Mouse (Mus musculus) urinary bladder, postnatal 10 days (tissue): ENCODE data around the gene Usp7.
"Not testable (repeated sequence)": the region's sequence is repeated elsewhere in the genome, so short reads cannot be mapped to it uniquely, and the experiment has no call there.

Source experiments
- DNase-seq: peaks from one replicate; pipeline ENCODE4 v3.0.0; 2022; ENCODE audit warnings: low spot score

The Usp7 gene

GRCm38 (mm10) chr16:8783198-8783913, 8.8 kb downstream of the Usp7 start:
- no peak for DNase-seq

GRCm38 (mm10) chr16:8781660-8782059, 10.4 kb downstream of the Usp7 start:
- no peak for DNase-seq

GRCm38 (mm10) chr16:8781191-8781590, 10.9 kb downstream of the Usp7 start:
- no peak for DNase-seq

GRCm38 (mm10) chr16:8780187-8780586, 11.9 kb downstream of the Usp7 start:
- no peak for DNase-seq

- DNase-seq, result no peak
Measured at GRCm38 (mm10) chr16:8778697-8779096, 13.4 kb downstream of the Usp7 start.

GRCm38 (mm10) chr16:8777202-8777601, 14.9 kb downstream of the Usp7 start:
- DNase-seq, result no peak

- no peak for DNase-seq
Measured at GRCm38 (mm10) chr16:8776634-8777033, 15.5 kb downstream of the Usp7 start.

- DNase-seq, result no peak
Measured at GRCm38 (mm10) chr16:8771086-8771485, 21.0 kb downstream of the Usp7 start.

GRCm38 (mm10) chr16:8770342-8770741, 21.8 kb downstream of the Usp7 start:
- DNase-seq, result not testable (repeated sequence)

- DNase-seq, result no peak
Measured at GRCm38 (mm10) chr16:8769466-8769865, 22.6 kb downstream of the Usp7 start.

GRCm38 (mm10) chr16:8769065-8769464, 23.0 kb downstream of the Usp7 start:
- no peak for DNase-seq

- no peak for DNase-seq
Measured at GRCm38 (mm10) chr16:8768588-8768987, 23.5 kb downstream of the Usp7 start.

- no peak for DNase-seq
Measured at GRCm38 (mm10) chr16:8768071-8768470, 24.0 kb downstream of the Usp7 start.

- no peak for DNase-seq
Measured at GRCm38 (mm10) chr16:8767133-8768052, 24.7 kb downstream of the Usp7 start.

GRCm38 (mm10) chr16:8766196-8766595, 25.9 kb downstream of the Usp7 start:
- DNase-seq, result no peak

GRCm38 (mm10) chr16:8764124-8764907, 27.8 kb downstream of the Usp7 start:
- no peak for DNase-seq

GRCm38 (mm10) chr16:8763028-8763427, 29.1 kb downstream of the Usp7 start:
- no peak for DNase-seq

GRCm38 (mm10) chr16:8761894-8762293, 30.2 kb downstream of the Usp7 start:
- DNase-seq, result no peak

- DNase-seq, result no peak
Measured at GRCm38 (mm10) chr16:8761005-8761404, 31.1 kb downstream of the Usp7 start.

GRCm38 (mm10) chr16:8758979-8759378, 33.1 kb downstream of the Usp7 start:
- DNase-seq, result no peak

GRCm38 (mm10) chr16:8758193-8758592, 33.9 kb downstream of the Usp7 start:
- DNase-seq, result no peak

- DNase-seq, result not testable (repeated sequence)
Measured at GRCm38 (mm10) chr16:8757586-8757985, 34.5 kb downstream of the Usp7 start.
